Mouse (Mus musculus) gastrocnemius, postnatal 4 days (tissue): ENCODE measurements around the gene Cdh3. TPM values are rescaled to one million over a fixed set of nuclear protein-coding genes. Genes with fewer than 3 reads are reported as not detected.

Experiments
- DNase-seq, 2 experiments: peaks; one replicate each; pipeline ENCODE4 v3.0.0; 2021 to 2022; ENCODE audit warnings: low spot score in 2 of 2, mixed read lengths in 2 of 2
- total RNA-seq, 2 experiments: library from RNA; stranded (reverse); gene quantifications; 2 replicates each; pipeline ENCODE4 v1.2.3; 2021

Gene Cdh3
- total RNA-seq, 2 experiments from 2014 or later, result 0.91 to 1.6 TPM

- no peak for DNase-seq
Observed at GRCm38 (mm10) chr8:106605657-106606056, 95.0 kb downstream of the Cdh3 start.

- DNase-seq, result no peak
Observed at GRCm38 (mm10) chr8:106606121-106606520, 95.4 kb downstream of the Cdh3 start.

GRCm38 (mm10) chr8:106606601-106607145 lies 96.0 kb downstream of the Cdh3 start:
- no peak for DNase-seq

Other genes starting within 250 kb of the Cdh3 start
- 1 to 10 TPM; 1.3 to 2.0 TPM for gene Smpd3, start 172.9 kb upstream of the Cdh3 start, total RNA-seq
- 10 to 100 TPM in 1 of 2 experiments, 1 to 10 TPM in 1; 8.7 to 11.0 TPM for gene Zfp90, start 95.6 kb upstream of the Cdh3 start, total RNA-seq
- gene 6030452D12Rik, start 10.4 kb upstream of the Cdh3 start, total RNA-seq, result not detected
- gene Gm10073, start 62.6 kb downstream of the Cdh3 start, total RNA-seq, result 100 to 1,000 TPM; 157 to 177 TPM
- 1 to 10 TPM; 1.2 TPM for gene Cdh1, start 92.5 kb downstream of the Cdh3 start, total RNA-seq
- gene Tango6, start 172.2 kb downstream of the Cdh3 start, total RNA-seq, result 1 to 10 TPM; 9.1 to 9.3 TPM